Mouse (Mus musculus): ENCODE data around the gene Clic4. TPM values are rescaled to one million over a fixed set of nuclear protein-coding genes. Genes with fewer than 3 reads are reported as not detected.
"Not testable (repeated sequence)": the region's sequence is repeated elsewhere in the genome, so short reads cannot be mapped to it uniquely, and the experiment has no call there.

Gene Clic4
- polyA plus RNA-seq, 3 experiments from 2014 or later: 3.9 to 7.5 (median 6.4) TPM

DNA sequence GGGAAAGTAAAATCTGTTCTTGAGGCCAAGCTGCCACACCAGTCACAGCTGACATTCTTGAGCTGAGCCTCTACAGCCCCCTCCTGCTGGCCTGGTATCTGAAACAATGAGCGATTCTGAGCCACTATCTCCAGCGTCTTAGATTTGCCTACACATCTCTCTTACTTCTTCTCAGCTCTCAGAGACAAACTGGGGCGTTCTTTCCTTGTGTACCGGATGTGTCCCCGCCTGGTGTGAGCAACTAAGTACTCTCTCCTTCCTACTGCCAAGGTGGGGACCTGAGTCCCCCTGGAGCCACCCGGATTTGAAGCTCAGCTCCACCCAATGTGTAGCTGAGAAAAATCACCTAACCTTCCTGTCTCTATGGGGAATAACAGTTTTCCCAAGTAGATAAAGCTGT lies 19.2 kb upstream of the Clic4 start:
- ATAC-seq: peak; percentile 55

DNA sequence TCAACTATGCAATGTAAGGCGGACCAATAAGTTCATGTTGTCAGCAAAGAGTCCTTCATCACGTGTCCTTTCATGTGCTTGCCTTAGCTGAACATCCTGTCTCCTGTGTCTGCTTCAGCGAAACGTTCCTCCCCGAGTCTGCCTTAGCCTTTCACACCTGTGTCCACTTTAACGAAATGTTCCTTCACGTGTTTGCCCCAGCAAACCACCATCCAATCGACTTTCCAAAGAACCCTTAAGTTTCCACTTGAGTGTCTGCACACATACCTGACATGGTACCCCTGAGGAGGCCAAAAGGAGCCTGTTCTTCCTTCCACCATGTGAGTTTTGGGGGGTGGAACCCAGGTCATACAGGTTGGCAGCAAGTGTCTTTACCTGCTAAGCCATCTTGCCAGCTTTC lies 18.6 kb upstream of the Clic4 start:
- ATAC-seq: no peak

DNA sequence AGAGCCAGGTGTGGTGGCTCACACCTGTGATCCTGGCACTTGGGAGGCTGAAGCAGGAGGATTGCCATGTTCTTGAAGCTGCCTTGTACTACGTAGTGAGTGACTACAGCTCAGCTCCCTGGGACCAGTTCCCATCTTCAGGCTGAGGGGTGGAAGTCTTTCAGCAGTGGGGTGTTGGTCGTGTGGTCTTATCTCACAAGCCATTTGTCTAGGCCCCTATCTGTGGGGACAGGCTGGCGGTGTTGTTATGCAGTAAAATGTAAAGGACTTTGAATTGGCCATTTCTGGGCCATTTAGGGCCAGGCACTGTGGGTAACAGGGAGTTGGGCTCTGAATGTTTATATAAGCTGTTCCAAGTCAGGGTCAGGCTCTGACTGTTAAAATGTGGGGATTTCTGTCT lies 15.4 kb upstream of the Clic4 start:
- ATAC-seq: no peak

DNA sequence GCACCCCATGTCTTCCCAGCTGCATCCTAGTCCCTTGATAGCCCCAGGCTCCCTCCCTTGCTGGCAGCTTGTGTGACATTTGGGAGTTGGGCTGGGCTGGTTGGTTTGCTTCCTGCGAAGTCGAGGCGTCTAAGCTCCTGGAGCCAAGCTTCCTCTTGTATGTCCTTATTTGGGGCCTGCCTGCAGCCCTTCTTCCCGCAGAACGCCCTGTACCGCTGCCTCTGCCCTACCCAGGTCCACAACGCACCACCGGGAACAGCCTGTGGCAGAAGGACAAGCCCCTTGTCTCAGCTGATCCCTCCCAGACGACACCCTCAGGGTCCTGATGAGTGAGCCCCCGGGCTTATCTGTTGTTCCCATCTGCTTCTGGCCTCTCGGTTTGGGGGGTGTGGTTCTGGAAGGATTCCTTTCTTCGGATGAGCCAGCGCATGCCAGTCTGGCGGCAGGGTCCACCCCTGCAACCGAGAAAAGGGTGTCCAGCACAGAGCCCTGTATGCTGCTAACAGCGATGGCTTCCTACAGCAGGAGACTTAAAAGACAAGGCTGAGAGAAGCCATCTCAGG lies 14.3 kb upstream of the Clic4 start:
- no peak for ATAC-seq

DNA sequence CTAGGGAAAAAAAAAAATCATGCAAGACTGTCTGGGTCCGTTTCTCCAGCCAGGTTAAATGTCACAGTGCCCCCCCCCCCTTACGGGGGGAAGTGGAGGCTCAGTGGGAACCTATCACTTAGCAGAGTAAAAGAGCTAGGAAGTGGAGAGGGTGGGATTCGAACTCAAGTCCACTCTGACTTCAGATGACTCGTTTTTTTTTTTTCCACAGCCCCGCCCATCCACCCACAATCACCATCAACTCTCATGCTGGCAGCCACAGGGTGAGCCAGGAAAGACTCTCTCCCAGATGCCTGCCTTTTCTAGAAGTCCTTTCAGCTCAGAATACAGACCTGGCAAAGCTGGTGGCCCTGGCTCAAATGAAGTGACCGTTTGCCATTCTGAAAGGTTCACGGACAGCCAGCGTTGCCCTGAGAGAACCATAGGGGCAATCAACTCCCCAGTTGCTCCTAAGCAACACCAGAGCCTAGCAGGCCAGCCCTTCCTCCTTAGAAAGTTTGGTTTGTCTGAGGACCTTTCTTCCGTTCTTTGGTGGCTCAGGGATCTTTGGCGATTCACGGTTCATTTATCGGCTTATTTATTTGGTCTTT lies 13.5 kb upstream of the Clic4 start:
- no peak for ATAC-seq

DNA sequence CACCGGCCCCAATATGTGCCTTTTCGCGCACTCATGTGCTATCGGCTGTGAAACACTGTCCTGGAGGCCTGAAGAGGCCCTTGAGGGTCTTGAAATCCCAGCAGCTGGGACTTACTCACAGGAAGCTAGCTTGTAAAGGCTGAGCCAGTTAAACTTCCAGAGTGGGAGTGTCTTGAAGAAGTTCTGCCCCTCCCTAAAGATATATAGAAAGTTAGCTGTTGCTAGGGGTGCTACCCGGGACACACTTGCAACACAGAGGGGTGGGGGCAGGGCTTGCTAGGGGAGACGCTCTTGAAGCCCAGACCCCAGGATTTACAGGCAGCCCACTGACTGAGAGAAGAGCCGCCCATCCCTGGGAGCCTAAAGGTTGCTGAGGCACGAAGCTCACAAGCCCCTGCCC lies 12.8 kb upstream of the Clic4 start:
- ATAC-seq: no peak

DNA sequence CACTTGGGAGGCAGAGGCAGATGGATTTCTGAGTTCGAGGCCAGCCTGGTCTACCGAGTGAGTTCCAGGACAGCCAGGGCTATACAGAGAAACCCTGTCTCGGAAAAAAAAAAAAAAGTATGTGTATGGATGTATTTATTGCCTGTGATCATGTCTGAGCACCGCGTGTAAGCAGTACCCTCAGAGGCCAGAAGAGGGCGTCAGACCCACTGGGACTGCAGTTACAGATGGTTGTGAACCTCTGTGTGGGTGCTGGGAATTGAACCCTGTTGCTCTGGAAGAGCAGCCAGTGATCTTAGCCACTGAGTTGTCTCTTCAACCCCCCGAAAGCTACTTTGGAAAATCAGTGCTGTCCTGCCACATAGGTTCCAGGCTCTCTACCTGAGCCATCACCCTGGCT lies 11.3 kb upstream of the Clic4 start:
- no peak for ATAC-seq

DNA sequence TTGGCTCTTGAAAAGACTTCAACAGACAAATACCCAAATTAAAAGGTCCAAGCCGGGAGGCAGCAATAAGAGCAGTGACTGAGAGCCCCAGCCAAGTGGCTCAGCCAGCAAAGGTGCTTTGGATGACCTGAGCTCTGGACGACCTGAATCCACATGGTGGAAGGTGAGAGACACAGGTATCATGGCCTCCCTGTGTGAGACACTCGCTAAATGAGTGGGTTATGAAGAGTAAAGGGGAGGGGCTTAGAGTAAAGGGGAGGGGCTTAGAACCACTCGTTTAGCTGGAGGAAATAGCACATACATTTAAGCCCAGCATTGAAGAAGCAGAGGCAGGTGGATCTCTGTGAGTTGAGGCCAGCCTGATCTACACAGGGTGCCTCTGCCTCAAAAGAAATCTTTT lies 10.8 kb upstream of the Clic4 start:
- no peak for ATAC-seq

DNA sequence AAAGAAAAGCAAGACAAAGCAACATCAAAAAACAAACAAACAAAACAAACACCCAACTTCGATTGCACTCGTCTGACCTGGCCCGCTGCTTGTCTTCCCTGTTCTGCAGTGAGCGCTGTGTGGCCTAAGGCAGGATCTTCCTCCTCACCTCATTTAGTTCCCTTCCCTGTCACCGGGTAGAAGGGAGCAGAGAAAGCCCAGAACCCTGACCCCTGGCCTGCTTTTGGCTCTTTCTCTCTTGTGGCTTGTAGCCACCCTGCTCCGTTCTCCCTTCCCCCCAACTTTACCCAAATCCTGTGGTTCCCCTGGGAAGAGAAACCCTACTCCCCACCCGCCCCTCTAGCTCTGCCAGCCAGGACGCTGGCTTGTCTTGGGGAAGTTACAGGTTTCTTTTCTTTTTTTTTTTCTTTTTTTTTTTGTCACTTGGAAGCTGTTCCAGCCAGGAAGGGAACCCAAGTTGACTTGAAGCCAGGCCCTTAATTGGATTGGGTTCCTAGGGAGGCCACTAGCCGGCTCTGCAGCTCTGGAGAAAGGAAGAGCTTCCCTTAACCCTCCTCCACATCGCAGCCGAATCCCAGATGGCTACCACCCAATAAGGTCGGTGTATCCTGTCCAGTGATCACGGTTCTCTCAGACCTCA lies 10.2 kb upstream of the Clic4 start:
- ATAC-seq: no peak

DNA sequence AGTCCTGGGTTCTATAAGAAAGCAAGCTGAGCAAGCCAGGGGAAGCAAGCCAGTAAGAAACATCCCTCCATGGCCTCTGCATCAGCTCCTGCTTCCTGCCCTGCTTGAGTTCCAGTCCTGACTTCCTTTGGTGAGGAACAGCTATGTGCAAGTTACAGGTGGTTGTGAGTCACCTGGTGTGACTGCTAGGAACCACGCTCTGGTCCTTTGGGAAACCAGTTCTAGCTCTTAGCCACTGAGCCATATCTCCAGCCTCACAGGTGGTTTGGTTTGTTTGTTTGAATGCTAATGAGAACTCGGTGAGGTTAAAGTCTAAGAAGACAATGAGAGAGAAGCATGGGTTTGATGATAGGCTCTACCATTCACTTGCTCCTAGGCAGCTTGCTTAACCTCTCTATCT lies 7.4 kb upstream of the Clic4 start:
- ATAC-seq: not testable (repeated sequence)

DNA sequence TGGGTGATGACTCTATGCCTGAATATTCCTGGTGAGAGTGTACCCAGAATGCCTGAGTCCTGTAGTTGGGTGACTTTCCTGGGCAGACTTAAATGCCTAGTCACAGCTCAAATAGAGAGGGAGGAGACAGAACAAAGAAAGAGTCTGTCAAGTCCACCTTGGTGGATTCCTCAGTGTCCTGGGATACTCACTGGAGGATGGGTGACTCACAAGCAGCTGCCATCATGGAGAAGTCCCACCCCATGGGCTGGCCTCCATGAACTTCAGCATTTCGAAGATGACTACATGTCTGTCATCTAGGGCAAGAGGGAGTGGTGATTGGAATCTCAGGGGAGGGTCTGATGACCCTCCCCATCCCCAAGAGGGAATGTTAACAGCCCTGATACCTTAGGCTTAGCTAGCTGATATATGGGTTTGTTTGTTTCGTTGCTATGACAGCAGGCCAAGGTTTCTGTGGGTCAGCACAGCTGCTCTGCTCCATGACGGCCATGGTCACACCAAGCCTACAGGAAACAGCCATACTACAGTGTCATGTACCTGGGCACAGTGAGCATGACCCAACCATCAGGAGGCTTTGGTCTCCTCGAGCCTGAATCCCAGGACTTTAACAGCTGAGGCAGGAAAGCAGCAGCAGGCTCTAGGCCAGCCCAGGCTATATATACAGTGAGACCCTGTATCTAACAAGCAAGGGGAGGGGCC lies 4.2 kb upstream of the Clic4 start:
- no peak for ATAC-seq

DNA sequence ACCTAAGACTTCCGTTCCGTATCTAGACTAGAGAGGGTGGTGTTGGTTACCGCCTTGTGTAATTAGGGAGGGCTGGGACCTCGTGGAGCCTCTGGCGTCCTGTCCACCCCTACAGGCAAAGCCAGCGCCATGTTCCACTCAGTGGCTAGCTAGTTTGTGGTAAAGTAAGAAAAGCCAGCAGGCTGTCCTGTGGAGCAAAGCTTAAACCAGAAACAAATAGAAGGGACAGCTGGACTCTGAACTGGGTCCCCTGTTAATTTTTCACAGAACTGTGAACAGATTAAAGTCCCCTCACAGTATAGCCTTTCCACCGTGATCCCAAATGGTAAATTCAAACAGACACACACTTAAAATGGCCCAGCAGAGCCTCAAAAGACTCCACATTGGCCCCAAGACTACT lies 2.1 kb upstream of the Clic4 start:
- ATAC-seq: no peak

DNA sequence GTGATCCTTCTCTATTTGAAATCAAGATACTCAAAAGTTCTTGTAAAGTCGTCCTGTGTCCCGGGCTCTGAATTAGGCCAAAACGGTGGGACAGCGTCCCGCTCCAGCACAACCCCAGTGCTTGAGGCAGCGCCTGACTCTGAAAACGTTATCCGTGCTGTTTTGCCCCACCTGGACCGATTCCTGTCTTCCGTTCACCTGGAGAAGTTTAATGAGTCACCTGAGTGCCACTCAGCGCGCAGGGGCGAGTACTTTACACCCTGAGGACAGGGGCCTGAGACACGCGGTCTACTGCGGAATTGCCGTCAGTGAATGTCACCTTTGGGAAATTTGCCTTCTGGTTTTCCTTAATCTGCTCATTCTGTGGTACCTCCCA lies 681 bp upstream of the Clic4 start:
- ATAC-seq: no peak

DNA sequence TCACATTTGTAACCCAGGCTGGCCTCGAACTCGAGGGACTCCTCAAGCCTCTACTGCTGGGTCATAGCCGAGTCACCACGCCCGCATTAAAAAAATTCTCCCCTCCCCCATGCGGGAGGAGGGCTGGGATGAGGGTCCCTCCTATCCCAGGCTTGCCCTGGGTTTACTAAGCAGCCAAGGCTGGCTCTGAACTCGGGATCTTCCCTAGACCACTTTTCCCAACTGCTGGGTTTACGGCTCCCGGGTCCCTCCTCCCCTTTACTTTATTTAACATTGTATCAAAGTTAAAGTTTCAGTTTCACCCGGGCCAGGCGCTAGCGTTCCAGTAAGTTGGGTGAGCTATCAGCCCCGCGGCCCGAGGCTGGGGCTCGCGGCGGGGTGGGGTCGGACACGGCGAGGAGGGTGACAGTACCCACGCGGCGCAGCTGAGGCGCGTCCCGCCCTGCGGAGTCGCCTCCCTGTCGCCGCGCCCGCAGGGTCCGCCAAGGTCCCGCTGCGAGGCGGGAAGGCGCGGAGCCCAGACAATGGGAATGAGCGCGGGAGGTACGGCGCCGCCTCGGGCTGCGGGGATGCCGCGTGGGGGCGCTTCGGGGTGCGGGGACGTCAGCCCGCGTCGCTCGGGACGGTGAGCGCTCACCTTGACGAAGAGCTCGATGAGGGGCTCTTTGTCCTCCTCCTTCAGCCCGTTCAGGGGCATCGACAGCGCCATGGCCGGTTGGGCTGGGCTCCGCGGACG lies 565 bp downstream of the Clic4 start:
- ATAC-seq: peak; percentile 12

DNA sequence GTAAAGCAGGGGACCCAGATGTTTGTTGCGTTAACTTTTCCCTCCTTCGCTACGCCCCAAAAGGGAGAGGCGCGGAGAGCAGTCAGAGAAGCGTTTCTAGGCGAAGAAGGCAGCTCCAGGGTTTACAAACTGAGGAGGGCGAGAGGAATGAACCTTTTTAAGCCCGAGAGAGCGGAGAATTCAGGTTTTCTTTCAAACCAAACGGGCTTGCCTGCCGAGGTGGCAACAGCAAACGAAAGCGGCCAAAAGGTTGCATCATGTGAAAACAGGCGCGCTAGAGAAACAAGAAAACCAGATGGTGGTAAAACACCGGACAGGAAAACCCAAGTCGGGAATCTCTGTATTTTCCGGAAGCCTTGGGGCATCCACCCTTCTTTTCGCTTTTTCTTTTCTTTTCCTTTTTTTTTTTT lies 1.2 kb downstream of the Clic4 start:
- ATAC-seq: no peak

DNA sequence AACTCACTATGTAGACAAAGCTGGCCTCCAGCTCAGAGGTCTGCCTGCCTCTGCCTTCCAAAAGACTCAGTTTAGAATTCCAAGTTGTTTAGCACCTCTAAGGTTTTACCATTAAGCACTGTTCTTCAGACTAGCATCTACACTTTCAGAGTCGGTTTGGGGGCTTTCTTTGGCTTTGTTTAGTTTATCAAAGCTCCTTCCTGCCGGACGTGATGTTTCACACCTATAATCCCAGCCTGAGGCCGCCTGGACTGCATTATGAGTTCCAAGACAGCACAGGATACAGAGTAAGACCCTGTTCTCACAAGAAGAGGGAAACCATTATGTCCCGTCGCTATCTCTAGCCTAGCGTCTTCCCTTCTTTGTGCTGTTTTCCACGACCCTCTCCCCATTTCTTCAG lies 2.1 kb downstream of the Clic4 start:
- no peak for ATAC-seq

DNA sequence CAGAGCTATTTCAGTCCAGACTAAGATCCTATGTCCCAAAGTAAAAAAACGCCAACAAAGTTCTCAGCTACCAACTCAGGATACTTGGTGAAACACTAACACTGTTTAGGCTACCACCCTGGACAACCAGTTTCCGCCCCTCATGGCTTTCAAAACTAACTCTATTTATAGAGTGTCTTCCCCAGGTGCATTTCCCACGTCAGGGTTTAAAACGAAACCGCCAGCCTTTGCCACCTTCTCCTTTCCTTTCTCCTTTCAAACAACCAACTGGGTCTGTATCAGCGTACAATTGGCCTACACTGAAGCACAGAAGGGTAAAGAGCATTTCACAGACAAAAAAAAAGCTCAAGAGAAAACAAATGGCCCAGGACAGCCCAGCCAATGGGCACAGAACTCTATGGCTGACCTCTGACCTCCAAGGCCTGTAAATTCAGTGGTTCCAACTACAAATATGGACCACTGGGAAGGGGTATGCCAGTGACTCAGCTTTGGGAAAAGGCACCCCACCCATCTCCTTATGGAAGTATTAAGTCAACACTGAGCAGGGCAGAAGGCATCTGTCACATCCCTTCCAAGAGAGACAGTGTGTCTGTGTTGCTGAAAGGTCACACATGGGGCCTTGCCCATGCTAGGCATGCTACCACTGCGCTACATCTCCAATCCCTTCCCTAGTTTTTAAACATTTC lies 2.8 kb downstream of the Clic4 start:
- ATAC-seq: no peak

DNA sequence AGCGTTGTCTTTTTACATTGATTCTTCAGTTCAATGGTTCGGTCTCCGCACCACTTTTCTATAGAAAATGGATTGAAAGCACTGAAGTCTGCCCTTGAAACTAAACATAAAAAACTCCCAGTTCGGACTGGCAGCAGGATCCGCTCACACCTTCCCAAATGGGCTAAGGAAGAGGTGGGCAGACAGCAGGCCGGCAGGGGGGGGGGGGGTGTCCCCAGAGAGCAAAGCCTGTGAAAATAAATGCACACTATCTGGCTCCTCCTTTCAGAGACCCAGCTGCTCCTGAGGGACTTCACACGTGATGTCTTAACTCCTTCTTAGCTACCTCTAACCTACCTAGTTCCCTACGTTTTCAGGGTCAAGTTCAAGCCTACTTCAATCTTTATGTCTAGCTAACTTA lies 5.1 kb downstream of the Clic4 start:
- ATAC-seq: no peak

DNA sequence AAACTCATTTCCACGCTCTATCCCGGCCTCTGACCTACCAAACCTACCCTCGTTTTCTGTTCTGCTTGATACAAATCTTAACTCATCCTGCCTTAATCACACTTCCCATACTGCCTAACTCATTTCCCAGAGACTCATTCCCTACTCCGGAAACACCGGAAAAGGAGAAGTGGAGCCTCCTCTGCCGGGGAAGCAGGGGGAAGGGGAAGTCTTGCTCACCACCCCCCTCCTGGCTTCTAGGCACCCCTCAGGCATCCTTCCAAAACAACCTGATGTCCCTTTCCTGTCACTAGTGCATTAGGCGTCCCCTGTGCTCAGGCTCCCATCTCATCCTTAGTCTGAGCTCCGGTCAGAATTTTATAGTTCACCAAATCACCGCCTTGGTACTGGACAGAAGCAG lies 5.6 kb downstream of the Clic4 start:
- no peak for ATAC-seq

DNA sequence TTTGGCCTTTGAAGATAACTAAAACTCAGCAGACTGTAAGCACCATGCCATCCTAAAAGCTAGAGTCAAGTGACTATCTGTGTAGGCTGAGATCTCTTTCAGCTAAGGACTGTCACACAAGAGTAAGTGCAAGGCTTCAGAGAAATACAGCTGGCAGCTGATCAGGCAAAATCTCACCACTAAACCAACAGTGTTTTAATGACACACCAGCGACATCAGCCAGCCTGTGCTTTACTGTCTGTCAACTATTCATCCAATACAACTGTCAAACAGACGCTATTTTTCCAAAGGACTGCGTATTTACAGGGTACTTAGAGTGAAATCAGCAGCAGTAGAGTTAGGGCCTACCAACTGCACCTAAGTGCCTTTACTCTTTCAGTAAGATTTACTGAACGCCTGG lies 12.2 kb downstream of the Clic4 start:
- ATAC-seq: no peak

DNA sequence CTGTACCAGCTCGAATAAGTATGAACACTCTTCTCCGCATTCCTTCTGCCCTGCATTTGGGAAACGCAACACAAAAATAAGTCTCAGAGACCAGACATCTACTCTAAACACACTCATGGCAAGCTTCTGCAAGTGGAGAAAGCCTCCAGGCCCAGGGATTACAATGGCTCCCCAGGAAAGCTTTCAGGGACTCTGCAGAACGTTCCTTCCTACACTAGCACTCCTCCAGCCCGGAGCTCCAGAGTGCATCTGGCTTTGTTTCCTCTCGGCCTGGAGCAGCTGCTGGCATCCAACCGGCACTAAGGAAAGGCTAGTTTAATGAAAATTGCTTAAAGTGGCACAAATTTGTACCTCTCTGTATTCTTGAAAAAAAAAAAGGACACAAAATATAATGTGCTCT lies 14.1 kb downstream of the Clic4 start:
- ATAC-seq: no peak

DNA sequence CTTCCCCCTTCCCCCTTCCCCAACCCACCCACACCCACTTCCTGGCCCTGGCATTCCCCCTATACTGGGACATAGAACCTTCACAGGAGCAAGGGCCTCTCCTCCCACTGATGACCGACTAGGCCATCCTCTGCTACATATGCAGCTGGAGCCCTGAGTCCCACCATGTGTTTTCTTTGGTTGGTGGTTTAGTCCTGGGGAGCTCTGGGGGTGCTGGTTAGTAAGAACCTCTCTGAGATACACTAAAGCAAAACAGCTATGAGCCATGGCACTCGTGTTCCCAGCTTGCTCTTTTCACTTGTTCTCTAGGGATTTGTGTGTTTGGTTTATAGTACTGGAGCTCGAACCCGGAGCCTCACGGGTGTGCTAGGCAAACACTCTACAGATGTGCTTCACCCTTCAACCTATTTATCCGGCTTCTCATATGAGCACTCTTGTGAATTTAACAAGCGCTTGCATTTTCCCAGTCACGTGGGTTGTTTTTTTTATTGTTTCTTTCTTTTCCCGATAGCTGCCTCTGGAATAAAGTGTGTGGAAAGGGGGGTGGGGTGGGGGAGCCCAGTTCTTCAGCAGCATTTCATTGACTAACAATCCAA lies 14.6 kb downstream of the Clic4 start:
- ATAC-seq: no peak

All from inflammation-experienced regulatory T-cells, adult 6 months (primary cell).